Mouse (Mus musculus) heart, postnatal 25 days (tissue): ENCODE data around the gene Eif4e1b. TPM values are rescaled to one million over a fixed set of nuclear protein-coding genes. Genes with fewer than 3 reads are reported as not detected.
"Not testable (repeated sequence)": the region's sequence is repeated elsewhere in the genome, so short reads cannot be mapped to it uniquely, and the experiment has no call there.

ENCODE experiments used
- DNase-seq: peaks from one replicate; pipeline ENCODE4 v3.0.0; 2022; ENCODE audit warnings: low spot score
- intact Hi-C: fragments of 180-260 bp; cut with DNase I; formaldehyde crosslinking; loops from one replicate; pipeline ENCODE4 v1.15.1; 2025
- total RNA-seq, 2 experiments: library from RNA; stranded (reverse); gene quantifications; 2 replicates each; pipeline ENCODE4 v1.2.3; 2021

Gene Eif4e1b
- total RNA-seq, 2 experiments from 2014 or later: not detected

- intact Hi-C loops: no loop called here
- DNase-seq: no peak
These were observed 24.9 kb upstream of the Eif4e1b start for GRCm38 (mm10) chr13:54758756-54759470.

GRCm38 (mm10) chr13:54759496-54759895 lies 24.3 kb upstream of the Eif4e1b start:
- intact Hi-C loops: no loop called here
- no peak for DNase-seq

- intact Hi-C loops: no loop called here
- no peak for DNase-seq
These were observed 23.5 kb upstream of the Eif4e1b start for GRCm38 (mm10) chr13:54760164-54760795.

- intact Hi-C loops: no loop called here
- no peak for DNase-seq
These were observed 22.9 kb upstream of the Eif4e1b start for GRCm38 (mm10) chr13:54760906-54761305.

GRCm38 (mm10) chr13:54765281-54766191 lies 18.3 kb upstream of the Eif4e1b start:
- no peak for DNase-seq
- intact Hi-C loops: no loop called here

- no peak for DNase-seq
- intact Hi-C loops: no loop called here
These were observed 17.5 kb upstream of the Eif4e1b start, which contains the start of gene Sncb for GRCm38 (mm10) chr13:54766192-54766768. Gene Sncb (minus strand): TSS chr13:54766595.

GRCm38 (mm10) chr13:54767012-54767411 lies 16.8 kb upstream of the Eif4e1b start:
- no peak for DNase-seq
- intact Hi-C loops: no loop called here

GRCm38 (mm10) chr13:54780592-54780991 lies 3.2 kb upstream of the Eif4e1b start:
- DNase-seq: no peak
- intact Hi-C loops: no loop called here

GRCm38 (mm10) chr13:54781086-54781485 lies 2.7 kb upstream of the Eif4e1b start:
- DNase-seq: no peak
- intact Hi-C loops: no loop called here

- intact Hi-C loops: no loop called here
- no peak for DNase-seq
These were observed 563 bp upstream of the Eif4e1b start for GRCm38 (mm10) chr13:54783235-54783634.

- intact Hi-C loops: not testable (repeated sequence)
These were observed 3.8 kb downstream of the Eif4e1b start for GRCm38 (mm10) chr13:54787591-54787990.

GRCm38 (mm10) chr13:54788740-54789560 lies 5.2 kb downstream of the Eif4e1b start, which contains the start of gene Tspan17:
Gene Tspan17 (plus strand): TSS chr13:54789377.
- peak; percentile 94 for DNase-seq
- intact Hi-C loops: no loop called here

More at GRCm38 (mm10) chr13:54787591-54787990, 3.8 kb downstream of the Eif4e1b start:
- DNase-seq: not testable (repeated sequence)

- intact Hi-C loops: no loop called here
- peak; percentile 29 for DNase-seq
These were observed 6.0 kb downstream of the Eif4e1b start for GRCm38 (mm10) chr13:54789561-54790397.

- intact Hi-C loops: no loop called here
- no peak for DNase-seq
These were observed 8.7 kb downstream of the Eif4e1b start for GRCm38 (mm10) chr13:54792259-54793230.

GRCm38 (mm10) chr13:54794002-54794577 lies 10.3 kb downstream of the Eif4e1b start:
- intact Hi-C loops: no loop called here
- DNase-seq: no peak

- intact Hi-C loops: no loop called here
- DNase-seq: no peak
These were observed 11.0 kb downstream of the Eif4e1b start for GRCm38 (mm10) chr13:54794843-54795242.

- intact Hi-C loops: no loop called here
- no peak for DNase-seq
These were observed 13.6 kb downstream of the Eif4e1b start for GRCm38 (mm10) chr13:54797356-54797755.
